Mouse (Mus musculus): Measurements from ENCODE around the gene Taf1b. TPM values are rescaled to one million over a fixed set of nuclear protein-coding genes. Genes with fewer than 3 reads are reported as not detected.

The Taf1b gene
- polyA plus RNA-seq (2012; rRNA removed): 4.7 and 5.4 TPM in 2 replicates

GRCm38 (mm10) chr12:24498150-24498840, at the start of gene Taf1b:
Gene Taf1b, plus strand, starts transcription at chr12:24498359.

GRCm38 (mm10) chr12:24571523-24572392, 73.6 kb downstream of the Taf1b start, which contains the start of gene Grhl1:
Gene Grhl1, plus strand, starts transcription at chr12:24572283.

Other genes starting within 250 kb of the Taf1b start
- 0.43 and 0.50 TPM in 2 replicates for gene Grhl1, start 73.9 kb downstream of the Taf1b start, polyA plus RNA-seq (2012; rRNA removed)
- 5.2 and 5.8 TPM in 2 replicates for gene Klf11, start 152.9 kb downstream of the Taf1b start, polyA plus RNA-seq (2012; rRNA removed)
- 0.88 and 0.92 TPM in 2 replicates for gene Cys1, start 183.5 kb downstream of the Taf1b start, polyA plus RNA-seq (2012; rRNA removed)
- gene Rrm2, start 209.9 kb downstream of the Taf1b start, polyA plus RNA-seq (2012; rRNA removed): 130 and 169 TPM in 2 replicates

Measured in liver, embryonic 14 days (tissue).